Comparison of ENCODE assay signal across 8 mouse cellular contexts in genomic region chr6:54327626-54328003, GRCm38 (mm10). TPM values are rescaled to one million over a fixed set of nuclear protein-coding genes. Genes with fewer than 3 reads are reported as not detected.
DNase-seq lines count a peak whose midpoint lies in the region; ATAC-seq and TF ChIP-seq lines count a peak whose summit lies in the region.

No protein-coding gene starts in this region.

- H3K36me3 ChIP-seq in thymus, adult 2 months (ENCODE audit: control insufficient read depth, insufficient read depth, low read length): no peaks in the 10 kb centered on the region
- H3K36me3 ChIP-seq in forebrain, embryonic 12.5 days (replicated peaks): no peaks in the 10 kb centered on the region
- H3K36me3 ChIP-seq in heart, embryonic 15.5 days: no peaks in the 10 kb centered on the region
- H3K36me3 ChIP-seq in kidney, postnatal 0 days (ENCODE audit: insufficient read depth, low read length): no peaks in the 10 kb centered on the region
- H3K36me3 ChIP-seq in liver, embryonic 14.5 days (replicated peaks; ENCODE audit: control insufficient read depth, insufficient read depth, low read depth): no peaks in the 10 kb centered on the region

- no peak for TF ChIP-seq POLR2A in thymus, adult 2 months (IDR thresholded peaks at IDR 0.05; ENCODE audit: control insufficient read depth, extremely low read depth, insufficient read depth, low read length, poor library complexity)

- no peaks in the 10 kb centered on the region for H3K9me3 ChIP-seq in forebrain, embryonic 12.5 days
- no peaks in the 10 kb centered on the region for H3K9me3 ChIP-seq in heart, embryonic 15.5 days (replicated peaks)
- H3K9me3 ChIP-seq in kidney, postnatal 0 days (replicated peaks; ENCODE audit: low read length): no peaks in the 10 kb centered on the region
- H3K9me3 ChIP-seq in liver, embryonic 14.5 days (ENCODE audit: control insufficient read depth, low read length): no peaks in the 10 kb centered on the region

- peaks cover 5% of the 10 kb centered on the region; the same call in 1 of the 2 replicates for H3K27me3 ChIP-seq in thymus, adult 2 months (ENCODE audit: control insufficient read depth, insufficient read depth, low read length)
- peaks cover 57% of the 10 kb centered on the region for H3K27me3 ChIP-seq in forebrain, embryonic 12.5 days
- H3K27me3 ChIP-seq in heart, embryonic 15.5 days: peaks cover 25% of the 10 kb centered on the region
- no peaks in the 10 kb centered on the region for H3K27me3 ChIP-seq in kidney, postnatal 0 days (ENCODE audit: insufficient read depth, low read length)
- H3K27me3 ChIP-seq in liver, embryonic 14.5 days (ENCODE audit: control insufficient read depth, insufficient read depth, low read length): peaks cover 16% of the 10 kb centered on the region

- H3K27ac ChIP-seq in thymus, adult 2 months (ENCODE audit: control insufficient read depth, insufficient read depth, low read length): no peak overlapping the region
- H3K27ac ChIP-seq in forebrain, embryonic 12.5 days: 0 out of 2 replicates have a peak overlapping the region, but pooled peaks have one; percentile 19
- H3K27ac ChIP-seq in heart, embryonic 15.5 days: peak overlapping the region; percentile 66
- peak overlapping the region; percentile 68 for H3K27ac ChIP-seq in kidney, postnatal 0 days
- no peak overlapping the region for H3K27ac ChIP-seq in liver, embryonic 14.5 days

- no peak for ATAC-seq in forebrain, embryonic 12.5 days (ENCODE audit: low FRiP score)
- peak; percentile 52 for ATAC-seq in heart, embryonic 15.5 days (replicated peaks; ENCODE audit: insufficient number of reproducible peaks, insufficient read depth, low FRiP score, low read depth)
- ATAC-seq in kidney, postnatal 0 days (replicated peaks; ENCODE audit: low FRiP score, low read depth): 0 out of 2 replicates have a peak, but pooled peaks have one; percentile 12
- ATAC-seq in liver, embryonic 14.5 days (ENCODE audit: insufficient read depth): no peak

- peak overlapping the region; percentile 47 for H3K9ac ChIP-seq in forebrain, embryonic 12.5 days
- peak overlapping the region; percentile 60 for H3K9ac ChIP-seq in heart, embryonic 15.5 days
- peak overlapping the region; percentile 61 for H3K9ac ChIP-seq in kidney, postnatal 0 days (ENCODE audit: low read depth, low read length)
- H3K9ac ChIP-seq in liver, embryonic 14.5 days (replicated peaks): no peak overlapping the region

- peak overlapping the region; percentile 96 for H3K4me2 ChIP-seq in forebrain, embryonic 12.5 days
- peak overlapping the region; percentile 98 for H3K4me2 ChIP-seq in heart, embryonic 15.5 days
- H3K4me2 ChIP-seq in kidney, postnatal 0 days (ENCODE audit: low read length): peak overlapping the region; percentile 97
- H3K4me2 ChIP-seq in liver, embryonic 14.5 days (ENCODE audit: low read depth): peak overlapping the region; percentile 62

- H3K4me1 ChIP-seq in thymus, adult 2 months (replicated peaks; ENCODE audit: control insufficient read depth, insufficient read depth, low read length): no peaks in the 10 kb centered on the region; the same call in 1 of the 2 replicates
- peaks cover 27% of the 10 kb centered on the region for H3K4me1 ChIP-seq in forebrain, embryonic 12.5 days
- H3K4me1 ChIP-seq in heart, embryonic 15.5 days (replicated peaks): peaks cover 10% of the 10 kb centered on the region
- 0 out of 2 replicates have a peak, but pooled peaks cover 3% of the 10 kb centered on the region for H3K4me1 ChIP-seq in kidney, postnatal 0 days (replicated peaks; ENCODE audit: insufficient read depth, low read length)
- no peaks in the 10 kb centered on the region; a peak in 1 of 4 replicates for H3K4me1 ChIP-seq in liver, embryonic 14.5 days (replicated peaks; ENCODE audit: control insufficient read depth in 2 of 2, insufficient read depth in 2 of 2, low read length in 1 of 2)

- 2% methylated on average over 28 of the region's 28 CpGs for WGBS in thymus, adult 2 months
- WGBS in forebrain, embryonic 12.5 days: under 1% methylated on average over 28 of the region's 28 CpGs
- under 1% methylated on average over 28 of the region's 28 CpGs for WGBS in heart, embryonic 15.5 days
- under 1% methylated on average over 28 of the region's 28 CpGs for WGBS in kidney, postnatal 0 days
- under 1% methylated on average over 28 of the region's 28 CpGs for WGBS in liver, embryonic 14.5 days (ENCODE audit: insufficient replicate concordance)

- TF ChIP-seq CTCF in thymus, adult 2 months (IDR thresholded peaks at IDR 0.05; ENCODE audit: borderline replicate concordance, control insufficient read depth, extremely low read depth, insufficient read depth, low read length, poor library complexity): no peak
- peak; percentile 33; the same call in 1 of the 2 replicates for TF ChIP-seq CTCF in kidney, postnatal 0 days (IDR thresholded peaks at IDR 0.05; ENCODE audit: low read depth)
- TF ChIP-seq CTCF in liver, embryonic 14.5 days (IDR thresholded peaks at IDR 0.05; ENCODE audit: low read depth): no peak

- no peak for TF ChIP-seq EP300 in liver, embryonic 14.5 days (IDR thresholded peaks at IDR 0.05; ENCODE audit: low read depth)

- no peak overlapping the region for H3K4me3 ChIP-seq in thymus, adult 2 months (ENCODE audit: control insufficient read depth, insufficient read depth, low read length)
- peak overlapping the region; percentile 52 for H3K4me3 ChIP-seq in forebrain, embryonic 12.5 days (replicated peaks)
- peak overlapping the region; percentile 62 for H3K4me3 ChIP-seq in heart, embryonic 15.5 days
- peak overlapping the region; percentile 56 for H3K4me3 ChIP-seq in kidney, postnatal 0 days (replicated peaks; ENCODE audit: low read depth, low read length)
- peak overlapping the region; percentile 44 to 47 for H3K4me3 ChIP-seq in liver, embryonic 14.5 days (ENCODE audit: insufficient read depth in 1 of 2, low read depth in 2 of 2, low read length in 2 of 2)

- peak; percentile 3 for DNase-seq in thymus, postnatal 25 days
- DNase-seq in thymus, adult 2 months: no peak
- DNase-seq in kidney, postnatal 0 days (ENCODE audit: low spot score): peak; percentile 57
- DNase-seq in liver, embryonic 14.5 days (ENCODE audit: low read depth in 3 of 3, low spot score in 3 of 3): no peak
- DNase-seq in neural tube, embryonic 10.5 days (ENCODE audit: extremely low spot score, low spot score): peak; percentile 53
- peak; percentile 80 for DNase-seq in testis, postnatal 14 days (ENCODE audit: low spot score)

RNA-seq across cellular contexts. Expression of gene Prr15, which starts 2.0 kb away (rescaled TPM):
- 0.62 and 1.1 TPM in 2 replicates for polyA plus RNA-seq in thymus, adult 2 months (2012; rRNA removed)
- 7.8 and 8.8 TPM in 2 replicates for polyA plus RNA-seq in forebrain, embryonic 12.5 days (2016; fragmentation: Nextera tagmentation; extraction: Ambion mirVana)
- polyA plus RNA-seq in heart, embryonic 15.5 days (2015; fragmentation: Nextera tagmentation; extraction: Ambion mirVana): 16.3 and 17.8 TPM in 2 replicates
- polyA plus RNA-seq in kidney, postnatal 0 days (2015; fragmentation: Nextera tagmentation; extraction: Ambion mirVana): 12.1 and 12.3 TPM in 2 replicates
- 0.33 and 0.39 TPM in 2 replicates for polyA plus RNA-seq in liver, embryonic 14.5 days (2012; rRNA removed)
- polyA plus RNA-seq in liver, embryonic 14.5 days (2014; fragmentation: Nextera tagmentation; extraction: Ambion mirVana): 0.53 and 0.66 TPM in 2 replicates

Comparison
In these comparisons a context has a peak if more than half of its experiments do, and no peak if none do; other contexts are left out.
1. DNase-seq: peak in thymus, postnatal 25 days (single experiment), kidney, postnatal 0 days (single experiment), neural tube, embryonic 10.5 days (single experiment) and testis, postnatal 14 days (single experiment); none in thymus, adult 2 months (single experiment) and liver, embryonic 14.5 days (0 of 3).
2. H3K27ac ChIP-seq: peak in forebrain, embryonic 12.5 days (single experiment), heart, embryonic 15.5 days (single experiment) and kidney, postnatal 0 days (single experiment); none in thymus, adult 2 months (single experiment) and liver, embryonic 14.5 days (single experiment).
3. ATAC-seq: peak in heart, embryonic 15.5 days (single experiment) and kidney, postnatal 0 days (single experiment); none in forebrain, embryonic 12.5 days (single experiment) and liver, embryonic 14.5 days (single experiment).
4. Peak in every context shown above with its lines, with median percentiles within 50 percentile points of each other: H3K4me2 ChIP-seq.